Mouse (Mus musculus): Measurements from ENCODE around the gene Dse.
A peak's percentile ranks its signal among the peaks of the same experiment; 100 is the strongest.

Dse gene

DNA sequence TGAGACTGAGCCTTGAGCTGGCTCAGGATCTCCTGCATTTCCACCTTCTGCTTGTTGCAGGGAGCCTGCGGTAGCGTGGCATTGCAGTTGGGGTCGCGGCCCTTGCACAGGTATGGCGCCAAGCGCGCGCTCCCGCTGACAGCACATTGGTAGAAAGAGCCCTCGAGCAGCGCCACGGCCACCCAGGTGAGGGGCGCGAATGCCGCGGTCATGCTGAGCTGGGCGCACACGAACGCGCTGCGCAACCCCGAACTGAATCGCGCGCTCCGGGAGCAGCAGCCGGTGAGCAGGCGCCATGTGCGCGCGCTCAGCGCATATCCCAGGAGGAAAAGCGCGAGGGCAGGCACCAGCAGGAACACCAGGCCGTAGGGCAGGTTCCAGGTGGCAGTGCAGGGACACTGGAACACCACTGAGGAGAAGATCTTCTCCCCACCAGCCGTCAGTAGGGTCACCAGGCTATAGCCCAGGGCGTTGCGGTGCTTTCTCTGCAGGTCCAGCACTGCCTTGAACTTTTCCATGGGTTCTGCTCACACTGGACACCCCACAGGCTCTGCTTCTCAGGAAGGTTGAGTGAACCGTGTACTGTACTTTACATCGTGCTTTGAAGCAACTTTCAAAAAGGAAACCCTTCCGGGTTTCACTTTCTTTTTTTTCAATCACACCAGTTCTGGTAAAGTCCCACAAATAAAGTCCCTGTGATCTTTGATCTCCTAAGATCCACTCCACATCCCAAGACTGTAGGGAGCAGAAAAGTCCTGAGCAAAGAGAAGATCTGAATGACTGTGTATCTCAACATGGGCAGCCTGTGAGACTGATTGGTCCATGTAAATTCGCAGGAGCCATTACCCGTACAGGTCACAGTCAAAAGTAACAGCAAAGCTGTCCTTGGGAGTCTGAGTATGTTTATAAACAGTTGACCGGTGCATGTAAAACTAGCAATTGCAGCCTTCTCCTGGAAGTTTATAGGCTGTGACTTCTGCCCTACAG, 79.8 kb downstream of the Dse start, which contains the start of gene Calhm6:
TSS of gene Calhm6 (minus strand) at position 593 of the 987 bp plus-strand sequence.
- DNase-seq: peak; percentile 74

- DNase-seq: no peak
Measured at GRCm38 (mm10) chr10:34118421-34118820, 89.1 kb downstream of the Dse start.

DNA sequence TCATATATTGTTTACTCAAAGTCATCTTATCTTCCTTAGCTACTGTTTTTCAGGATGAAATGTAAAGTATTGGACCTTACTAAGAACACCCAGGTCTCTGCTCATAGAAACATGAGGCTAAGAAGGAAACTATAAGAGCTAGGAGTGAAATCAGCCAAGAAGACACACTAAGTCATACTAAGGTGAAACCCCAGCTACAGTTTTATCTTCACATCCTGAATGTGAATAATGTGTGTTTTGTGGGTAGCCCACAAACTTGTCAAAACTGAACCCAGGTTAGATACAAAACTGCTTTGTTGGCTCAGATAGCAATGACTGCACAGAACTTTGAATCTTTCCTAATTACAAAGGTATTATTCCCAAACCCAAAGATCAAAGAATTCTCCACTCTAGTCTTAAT, 89.7 kb downstream of the Dse start:
- no peak for DNase-seq

DNA sequence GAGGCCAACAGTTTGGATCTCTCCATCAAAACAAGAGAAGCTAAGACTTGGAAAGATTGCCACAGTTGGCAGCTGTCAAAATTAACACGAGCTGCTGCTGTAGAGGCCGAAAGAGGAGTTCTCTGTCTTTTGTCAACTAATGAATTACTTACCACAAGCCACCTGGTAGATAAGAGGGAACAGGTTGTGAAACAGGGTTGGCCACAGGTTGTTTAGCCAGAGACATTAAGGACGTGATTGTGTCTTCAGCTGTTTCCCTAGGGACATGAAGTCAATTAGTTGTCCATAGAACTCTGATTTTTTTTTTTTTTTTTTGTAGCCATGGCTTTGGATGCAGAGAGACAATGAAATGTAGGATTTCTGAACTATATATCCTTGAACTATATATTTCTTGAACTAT, 90.4 kb downstream of the Dse start:
- DNase-seq: no peak

GRCm38 (mm10) chr10:34111964-34112738, 95.4 kb downstream of the Dse start:
- DNase-seq: peak; percentile 32

DNA sequence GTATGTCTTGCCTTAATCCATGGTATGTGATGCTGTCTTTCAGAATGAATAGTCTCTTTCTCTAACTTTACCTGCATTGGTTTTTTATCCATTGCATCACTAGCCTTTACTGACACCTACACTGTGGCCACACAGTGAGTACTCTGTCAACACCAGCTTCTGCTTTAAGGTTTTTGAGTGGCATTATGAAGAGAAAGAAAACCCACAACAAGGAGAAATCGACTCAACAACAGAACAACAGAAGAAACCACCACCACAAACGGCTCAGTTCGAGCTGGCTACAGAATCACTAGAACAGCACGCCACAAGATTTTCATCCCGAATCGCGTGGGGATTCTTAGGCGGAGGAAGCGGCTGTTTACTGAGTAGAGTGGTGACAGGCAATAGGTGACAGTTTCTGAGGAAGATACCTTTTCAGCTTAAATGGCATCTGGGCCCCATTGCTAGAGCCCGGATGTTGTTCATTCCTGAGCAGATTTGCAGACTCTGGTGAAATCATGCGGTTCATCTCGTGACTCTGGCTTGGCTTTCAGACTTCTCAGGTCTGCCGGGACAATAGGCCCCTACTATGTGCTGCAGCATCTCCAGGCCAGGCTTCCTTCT, 96.6 kb downstream of the Dse start:
- no peak for DNase-seq

All from embryo, embryonic 11 days (tissue).